Mouse (Mus musculus) liver, embryonic 14.5 days (tissue): ENCODE measurements around the gene Sash1. TPM values are rescaled to one million over a fixed set of nuclear protein-coding genes. Genes with fewer than 3 reads are reported as not detected.

Experiments used
- ATAC-seq: fragments of 200-750 bp; cut with Nextera tagmentation; 2 replicates; pipeline ENCODE4 v1.8.0; 2017; ENCODE audit warnings: moderate number of reproducible peaks, mild to moderate bottlenecking, moderate library complexity; ENCODE audit not compliant: insufficient read depth
- DNase-seq, 3 experiments: peaks; one replicate each; pipeline ENCODE4 v3.0.0-alpha.2; 2012 to 2013; ENCODE audit warnings: low read depth in 3 of 3, low spot score in 3 of 3
- H3K27ac ChIP-seq: fragments of 300-500 bp; sonication (generic); 2 replicates; pipeline ENCODE4 v1.5.1; 2014; ENCODE audit warnings: moderate library complexity, mild to moderate bottlenecking, control low read depth, inconsistent platforms
- H3K27me3 ChIP-seq: fragments of 300-500 bp; sonication (generic); 2 replicates; pipeline ENCODE4 v1.6.1; 2014; ENCODE audit warnings: mild to moderate bottlenecking, low read length, moderate library complexity; ENCODE audit not compliant: control insufficient read depth, insufficient read depth
- H3K36me3 ChIP-seq: fragments of 300-500 bp; sonication (generic); replicated peaks from 2 replicates; pipeline ENCODE4 v1.6.1; 2014; ENCODE audit warnings: low read depth; ENCODE audit not compliant: control insufficient read depth, insufficient read depth
- H3K4me1 ChIP-seq, 2 experiments: fragments of 200-500 bp in 1 of 2; fragments of 300-500 bp in 1 of 2; sonication (generic) in 1 of 2; replicated peaks; 2 replicates each; pipeline ENCODE4 v1.6.1; 2012 to 2014; ENCODE audit warnings: antibody characterized with exemption in 1 of 2, inconsistent platforms in 1 of 2, low read length in 1 of 2; ENCODE audit not compliant: control insufficient read depth in 2 of 2, insufficient read depth in 2 of 2
- H3K4me2 ChIP-seq: fragments of 300-500 bp; sonication (generic); 2 replicates; pipeline ENCODE4 v1.6.1; 2014; ENCODE audit warnings: low read depth, mild to moderate bottlenecking, control low read depth, moderate library complexity
- H3K4me3 ChIP-seq, 2 experiments: fragments of 200-500 bp in 1 of 2; fragments of 300-500 bp in 1 of 2; sonication (generic) in 1 of 2; 2 replicates each; pipeline ENCODE4 v1.5.1; 2012 to 2014; ENCODE audit warnings: low read depth in 2 of 2, low read length in 2 of 2, mild to moderate bottlenecking in 2 of 2, control low read depth in 1 of 2, inconsistent platforms in 1 of 2, moderate library complexity in 1 of 2; ENCODE audit not compliant: insufficient read depth in 1 of 2
- H3K9ac ChIP-seq: fragments of 300-500 bp; sonication (generic); replicated peaks from 2 replicates; pipeline ENCODE4 v1.6.1; 2014; ENCODE audit warnings: mild to moderate bottlenecking, control low read depth, moderate library complexity
- H3K9me3 ChIP-seq: fragments of 300-500 bp; sonication (generic); 2 replicates; pipeline ENCODE4 v1.6.1; 2016; ENCODE audit warnings: low read length, mixed read lengths; ENCODE audit not compliant: control insufficient read depth
- CTCF ChIP-seq: IDR thresholded peaks from 2 replicates; pipeline ENCODE4 v1.5.1; 2016; ENCODE audit warnings: antibody characterized with exemption, low read depth, control low read depth
- EP300 ChIP-seq: IDR thresholded peaks from 2 replicates; pipeline ENCODE4 v1.6.1; 2016; ENCODE audit warnings: antibody characterized with exemption, low read depth
- WGBS: fragments of 180-500 bp; shearing (Covaris S2); extraction: QIAGEN DNeasy Blood & Tissue Kit; methylation state at CpG from one replicate; pipeline ENCODE4 v1.1.7; 2014; ENCODE audit not compliant: insufficient replicate concordance; 5-methylcytosine and 5-hydroxymethylcytosine counted together
- polyA plus RNA-seq, 2 experiments: library from polyadenylated mRNA; depleted of rRNA in 1 of 2; stranded (reverse) in 1 of 2; unstranded in 1 of 2; fragments of >200 nt; fragmentation: Nextera tagmentation in 1 of 2; extraction: Ambion mirVana in 1 of 2; gene quantifications; 2 replicates each; pipeline versions ENCODE4 v1.2.1 to v1.2.3; 2012 to 2014

The Sash1 gene
- polyA plus RNA-seq, 2 experiments = 0.32 to 1.4 TPM

DNA sequence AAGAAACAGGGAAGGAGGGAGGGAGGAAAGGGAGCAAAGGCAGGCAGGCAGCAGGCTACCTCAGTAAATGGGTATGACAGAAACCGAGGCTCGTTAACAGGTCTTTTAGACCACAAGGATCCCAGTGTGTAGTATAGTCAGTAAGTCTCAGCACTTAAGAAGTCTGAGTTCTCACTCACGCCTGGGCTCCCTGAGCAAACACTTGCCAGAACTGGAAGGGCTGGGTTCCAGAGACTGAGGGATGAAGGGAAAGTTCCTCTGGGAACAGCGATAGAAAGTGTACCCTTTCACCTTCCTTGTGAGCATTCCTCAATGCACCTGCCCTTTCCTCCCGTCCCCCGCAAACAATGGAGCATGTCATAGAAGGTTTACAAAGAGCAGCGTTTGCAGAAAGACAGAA lies 16.5 kb upstream of the Sash1 start:
- ATAC-seq (no peak), DNase-seq (no peak)
- no peaks in the 10 kb centered on the region for H3K4me1 ChIP-seq
- no peaks in the 10 kb centered on the region for H3K36me3 ChIP-seq
- no peak overlapping the region for H3K4me2 ChIP-seq
- no peak overlapping the region for H3K27ac ChIP-seq
- H3K27me3 ChIP-seq = no peaks in the 10 kb centered on the region
- H3K9me3 ChIP-seq = no peaks in the 10 kb centered on the region
- WGBS = 61% methylated on average over 7 of the region's 7 CpGs
- no peak overlapping the region for H3K9ac ChIP-seq
- no peak overlapping the region for H3K4me3 ChIP-seq
- TF ChIP-seq EP300 (no peak), CTCF (no peak)

DNA sequence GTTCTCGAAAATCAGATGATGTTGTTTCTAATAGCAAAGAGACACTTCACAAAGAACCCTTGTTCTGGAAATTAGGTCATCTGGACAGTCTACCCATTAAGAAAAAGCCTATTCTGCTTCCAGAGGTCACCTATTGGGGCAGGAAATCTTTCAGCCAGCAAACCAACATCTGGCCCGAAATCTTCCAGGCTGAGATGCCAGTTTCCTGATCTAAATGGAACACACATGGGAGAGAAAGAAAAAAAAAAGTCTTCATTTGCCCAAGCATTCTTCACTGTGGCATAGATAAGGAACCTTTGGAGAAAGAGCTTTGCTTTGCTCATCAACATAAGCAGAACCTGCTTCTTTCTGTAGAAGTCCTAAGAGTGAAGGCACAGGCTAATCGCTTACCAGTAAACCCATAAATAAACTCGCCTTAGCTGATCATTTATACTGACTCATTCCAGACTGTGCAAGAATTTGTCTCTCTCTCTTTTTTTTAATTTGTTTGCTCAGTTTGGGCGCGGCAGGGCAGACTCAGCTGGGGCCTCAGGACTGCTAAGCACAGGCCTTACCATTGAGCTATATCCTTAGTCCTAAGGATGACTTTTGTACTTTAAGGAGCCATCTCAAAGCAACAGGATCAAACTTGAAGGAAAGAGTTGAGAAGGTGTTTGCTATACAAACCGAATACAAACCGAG lies 13.1 kb upstream of the Sash1 start:
- no peak overlapping the region for H3K4me2 ChIP-seq
- H3K9me3 ChIP-seq = no peaks in the 10 kb centered on the region
- H3K27me3 ChIP-seq = no peaks in the 10 kb centered on the region
- no peaks in the 10 kb centered on the region for H3K4me1 ChIP-seq
- WGBS = 61% methylated on average over 8 of the region's 8 CpGs
- no peak overlapping the region for H3K27ac ChIP-seq
- no peak overlapping the region for H3K9ac ChIP-seq
- ATAC-seq = no peak
- no peak for DNase-seq
- TF ChIP-seq CTCF (no peak), EP300 (no peak)
- no peaks in the 10 kb centered on the region for H3K36me3 ChIP-seq
- no peak overlapping the region for H3K4me3 ChIP-seq

DNA sequence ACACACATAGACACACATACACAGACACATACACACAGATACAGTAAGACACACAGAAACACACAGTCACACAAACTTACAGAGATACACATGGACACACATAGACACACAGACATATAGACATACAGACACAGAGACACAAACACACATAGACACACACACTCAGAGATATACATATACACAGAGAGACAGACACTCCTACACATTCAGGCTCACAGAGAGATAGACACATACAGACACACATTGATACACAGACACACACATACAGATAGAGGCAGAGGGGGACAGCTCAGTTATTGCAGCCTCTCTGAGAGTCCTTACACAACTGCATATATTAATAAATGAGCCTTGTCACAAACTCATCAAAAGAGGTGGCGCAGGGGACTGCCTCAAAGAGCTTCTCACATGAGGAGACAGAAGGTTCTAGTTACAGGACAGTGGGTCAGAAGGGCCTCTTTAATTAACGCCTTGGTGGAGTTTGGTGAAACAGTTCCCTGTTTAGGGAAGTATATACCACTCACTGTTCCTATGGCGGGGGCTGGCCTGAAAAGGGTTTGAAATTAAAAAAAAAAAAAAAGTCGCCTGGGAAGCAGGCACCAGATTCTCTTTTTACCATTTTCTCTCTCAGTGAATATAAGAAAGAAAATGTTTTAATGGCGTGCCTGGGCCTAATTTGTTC lies 12.4 kb upstream of the Sash1 start:
- Histone ChIP-seq H3K9ac (no peak overlapping the region), H3K27ac (no peak overlapping the region), H3K9me3 (no peaks in the 10 kb centered on the region), H3K27me3 (no peaks in the 10 kb centered on the region), H3K4me1 (no peaks in the 10 kb centered on the region), H3K36me3 (no peaks in the 10 kb centered on the region), H3K4me2 (no peak overlapping the region), H3K4me3 (no peak overlapping the region)
- ATAC-seq (no peak), DNase-seq (no peak)
- 35% methylated on average over 5 of the region's 5 CpGs for WGBS
- TF ChIP-seq CTCF (no peak), EP300 (no peak)

DNA sequence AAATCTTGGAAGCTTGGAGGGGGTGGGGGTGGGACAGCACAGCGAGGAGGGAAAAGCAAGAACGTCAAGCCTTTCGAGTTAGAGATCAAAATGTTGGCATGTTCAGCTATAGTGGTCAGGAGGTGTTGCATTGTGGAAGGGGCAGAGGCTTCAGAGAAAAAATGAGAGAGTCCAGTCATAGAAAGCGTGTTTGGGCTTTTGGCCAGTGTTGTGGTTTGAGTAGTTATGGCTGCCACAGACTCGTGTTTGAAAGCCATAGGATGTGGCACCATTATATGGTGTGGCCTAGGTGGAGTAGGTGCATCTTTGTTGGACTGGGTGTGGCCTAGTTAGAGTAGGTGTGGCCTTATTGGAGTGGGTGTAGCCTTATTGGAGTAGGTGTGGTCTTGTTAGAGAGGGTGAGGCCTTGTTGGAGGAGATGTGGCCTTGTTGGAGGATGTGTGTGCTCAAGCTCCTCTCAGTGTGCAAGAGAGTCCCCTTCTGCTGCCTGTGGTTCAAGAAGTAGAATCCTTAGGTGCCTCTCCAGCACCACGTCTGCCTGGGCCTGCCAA lies 9.2 kb upstream of the Sash1 start:
- Histone ChIP-seq H3K4me3 (no peak overlapping the region), H3K4me1 (peaks cover 0 to 6% of the 10 kb centered on the region in 2 experiments; a peak in 2 of 4 replicates), H3K27ac (no peak overlapping the region), H3K9ac (no peak overlapping the region), H3K9me3 (no peaks in the 10 kb centered on the region), H3K4me2 (no peak overlapping the region), H3K27me3 (no peaks in the 10 kb centered on the region), H3K36me3 (no peaks in the 10 kb centered on the region)
- TF ChIP-seq EP300 (no peak), CTCF (no peak)
- DNase-seq (no peak), ATAC-seq (no peak)
- 78% methylated on average over 6 of the region's 6 CpGs for WGBS

GRCm38 (mm10) chr10:8890511-8890910 lies 4.6 kb upstream of the Sash1 start:
- no peak overlapping the region for H3K4me3 ChIP-seq
- H3K9ac ChIP-seq = no peak overlapping the region
- no peak for ATAC-seq
- peaks cover 16% of the 10 kb centered on the region for H3K27me3 ChIP-seq
- peaks cover 0 to 6% of the 10 kb centered on the region in 2 experiments; a peak in 2 of 4 replicates for H3K4me1 ChIP-seq
- TF ChIP-seq CTCF = no peak
- TF ChIP-seq EP300 = no peak
- 31% methylated on average over 4 of the region's 4 CpGs for WGBS
- H3K9me3 ChIP-seq = no peaks in the 10 kb centered on the region
- no peaks in the 10 kb centered on the region for H3K36me3 ChIP-seq
- H3K4me2 ChIP-seq = no peak overlapping the region
- no peak for DNase-seq
- H3K27ac ChIP-seq = no peak overlapping the region
